Mouse (Mus musculus) forebrain, postnatal 0 days (tissue): Measurements from ENCODE around the gene Ppara. TPM values are rescaled to one million over a fixed set of nuclear protein-coding genes. Genes with fewer than 3 reads are reported as not detected.

Source experiments
- ATAC-seq: fragments of 200-750 bp; cut with Nextera tagmentation; 2 replicates; pipeline ENCODE4 v1.8.0; 2017; ENCODE audit warnings: mild to moderate bottlenecking, moderate library complexity
- DNase-seq: peaks from one replicate; pipeline ENCODE4 v3.0.0-alpha.2; 2015
- H3K27ac ChIP-seq: fragments of 300-500 bp; sonication (generic); 2 replicates; pipeline ENCODE4 v1.5.1; 2014; ENCODE audit warnings: low read depth, mild to moderate bottlenecking, antibody characterized with exemption, low read length, moderate library complexity, mixed read lengths
- H3K27me3 ChIP-seq: fragments of 300-500 bp; sonication (generic); 2 replicates; pipeline ENCODE4 v1.6.1; 2014; ENCODE audit warnings: mild to moderate bottlenecking, low read length, mixed read lengths; ENCODE audit not compliant: insufficient read depth
- H3K36me3 ChIP-seq: fragments of 300-500 bp; sonication (generic); 2 replicates; pipeline ENCODE4 v1.6.1; 2014; ENCODE audit warnings: mild to moderate bottlenecking, moderate library complexity; ENCODE audit not compliant: insufficient read depth
- H3K4me1 ChIP-seq: fragments of 300-500 bp; sonication (generic); 2 replicates; pipeline ENCODE4 v1.6.1; 2014; ENCODE audit warnings: antibody characterized with exemption; ENCODE audit not compliant: insufficient read depth
- H3K4me2 ChIP-seq: fragments of 300-500 bp; sonication (generic); 2 replicates; pipeline ENCODE4 v1.6.1; 2014; ENCODE audit warnings: low read depth, mild to moderate bottlenecking, moderate library complexity
- H3K4me3 ChIP-seq: fragments of 300-500 bp; sonication (generic); 2 replicates; pipeline ENCODE4 v1.5.1; 2014; ENCODE audit warnings: low read depth, low read length, mixed read lengths
- H3K9ac ChIP-seq: fragments of 300-500 bp; sonication (generic); 2 replicates; pipeline ENCODE4 v1.6.1; 2014; ENCODE audit warnings: mild to moderate bottlenecking
- H3K9me3 ChIP-seq: fragments of 300-500 bp; sonication (generic); 2 replicates; pipeline ENCODE4 v1.6.1; 2016; ENCODE audit warnings: low read length
- CTCF ChIP-seq: sonication (generic); IDR thresholded peaks from 2 replicates; pipeline ENCODE4 v1.5.1; 2016; ENCODE audit warnings: antibody characterized with exemption, control low read depth, low read depth
- WGBS: fragments of 180-500 bp; shearing (Covaris S2); extraction: QIAGEN DNeasy Blood & Tissue Kit; methylation state at CpG from one replicate; pipeline ENCODE4 v1.1.7; 2014; 5-methylcytosine and 5-hydroxymethylcytosine counted together
- polyA plus RNA-seq: library from polyadenylated mRNA; unstranded; fragments of >200 nt; fragmentation: Nextera tagmentation; extraction: Ambion mirVana; gene quantifications from 2 replicates; pipeline ENCODE4 v1.2.1, GENCODE M21; 2015
- total RNA-seq: library from RNA; depleted of rRNA; stranded (reverse); fragments of >200 nt; gene quantifications from 2 replicates; pipeline ENCODE4 v1.2.3, GENCODE M21; 2014

The Ppara gene
- total and polyA plus RNA-seq, 2 experiments from 2014 or later: 1.7 to 2.0 TPM

DNA sequence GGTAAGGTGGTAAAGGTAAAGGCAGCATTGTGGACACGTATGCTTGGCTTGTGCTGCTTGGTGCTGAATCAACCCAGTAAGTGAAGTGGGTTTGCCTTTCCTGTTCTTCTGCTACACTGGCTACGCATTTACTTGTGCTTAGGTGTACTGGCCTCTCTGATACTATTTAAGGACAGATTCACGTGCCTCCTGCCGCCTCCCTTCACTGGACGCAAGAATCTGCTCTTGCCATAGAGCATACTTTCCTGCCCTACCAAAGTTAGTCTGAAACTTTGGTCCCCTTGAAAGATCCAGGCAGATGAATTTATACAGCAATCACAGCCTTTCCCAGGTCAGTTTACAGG, 75.7 kb downstream of the Ppara start:
- H3K27me3 ChIP-seq: no peaks in the 10 kb centered on the region
- 0 out of 2 replicates have a peak overlapping the region, but pooled peaks have one; percentile 96 for H3K27ac ChIP-seq
- no peak for TF ChIP-seq CTCF
- DNase-seq (no peak), ATAC-seq (no peak)
- H3K4me2 ChIP-seq: peak overlapping the region; percentile 75
- H3K9ac ChIP-seq: peak overlapping the region; percentile 88; the same call in 1 of the 2 replicates
- peak overlapping the region; percentile 69; the same call in 1 of the 2 replicates for H3K4me3 ChIP-seq
- no peaks in the 10 kb centered on the region for H3K36me3 ChIP-seq
- WGBS: 83% methylated on average over 5 of the region's 5 CpGs
- peaks cover 7% of the 10 kb centered on the region; the same call in 1 of the 2 replicates for H3K4me1 ChIP-seq
- H3K9me3 ChIP-seq: no peaks in the 10 kb centered on the region

DNA sequence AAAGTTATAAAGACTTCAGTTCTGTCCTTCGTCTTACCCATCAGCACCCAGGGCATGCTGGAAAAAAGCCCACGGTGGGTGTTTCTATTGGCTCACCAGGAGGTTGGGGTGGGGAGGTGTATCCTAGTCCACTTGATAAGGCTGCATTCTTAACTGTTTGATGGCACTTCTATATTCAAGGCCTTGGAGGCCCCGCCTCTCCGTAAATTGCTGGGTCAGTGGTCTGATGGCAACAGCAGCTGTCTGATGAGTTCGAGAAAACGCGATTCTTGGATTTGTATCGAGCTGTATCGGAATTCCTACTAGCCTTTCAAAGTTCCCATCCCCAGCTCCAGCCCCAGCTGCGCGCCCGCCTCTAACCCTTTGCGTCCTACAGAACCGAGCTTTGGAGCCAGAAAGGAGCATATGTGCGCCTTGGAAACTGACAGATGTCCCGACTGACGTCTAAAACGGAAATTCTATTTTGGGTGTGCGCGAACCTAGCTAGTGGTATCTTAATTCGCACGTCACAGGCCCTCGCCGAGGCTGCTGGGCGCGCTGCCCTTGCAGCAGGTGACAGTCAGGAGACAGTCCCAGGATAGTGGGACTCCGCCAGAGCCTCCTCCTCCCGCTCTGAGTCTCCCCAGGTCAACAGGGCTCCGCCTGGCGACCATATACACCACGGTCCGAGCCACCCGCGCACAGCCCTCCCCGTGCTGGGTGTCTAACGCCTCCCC, 76.2 kb downstream of the Ppara start:
- Histone ChIP-seq H3K9ac (peak overlapping the region; percentile 88), H3K9me3 (no peaks in the 10 kb centered on the region), H3K4me3 (peak overlapping the region; percentile 69), H3K27me3 (no peaks in the 10 kb centered on the region), H3K27ac (peak overlapping the region; percentile 96), H3K4me2 (peak overlapping the region; percentile 75), H3K36me3 (no peaks in the 10 kb centered on the region), H3K4me1 (peaks cover 7% of the 10 kb centered on the region; the same call in 1 of the 2 replicates)
- TF ChIP-seq CTCF: 0 out of 2 replicates have a peak, but pooled peaks have one; percentile 14
- 6% methylated on average over 36 of the region's 36 CpGs for WGBS
- DNase-seq (peak; percentile 84), ATAC-seq (peak; percentile 76)

DNA sequence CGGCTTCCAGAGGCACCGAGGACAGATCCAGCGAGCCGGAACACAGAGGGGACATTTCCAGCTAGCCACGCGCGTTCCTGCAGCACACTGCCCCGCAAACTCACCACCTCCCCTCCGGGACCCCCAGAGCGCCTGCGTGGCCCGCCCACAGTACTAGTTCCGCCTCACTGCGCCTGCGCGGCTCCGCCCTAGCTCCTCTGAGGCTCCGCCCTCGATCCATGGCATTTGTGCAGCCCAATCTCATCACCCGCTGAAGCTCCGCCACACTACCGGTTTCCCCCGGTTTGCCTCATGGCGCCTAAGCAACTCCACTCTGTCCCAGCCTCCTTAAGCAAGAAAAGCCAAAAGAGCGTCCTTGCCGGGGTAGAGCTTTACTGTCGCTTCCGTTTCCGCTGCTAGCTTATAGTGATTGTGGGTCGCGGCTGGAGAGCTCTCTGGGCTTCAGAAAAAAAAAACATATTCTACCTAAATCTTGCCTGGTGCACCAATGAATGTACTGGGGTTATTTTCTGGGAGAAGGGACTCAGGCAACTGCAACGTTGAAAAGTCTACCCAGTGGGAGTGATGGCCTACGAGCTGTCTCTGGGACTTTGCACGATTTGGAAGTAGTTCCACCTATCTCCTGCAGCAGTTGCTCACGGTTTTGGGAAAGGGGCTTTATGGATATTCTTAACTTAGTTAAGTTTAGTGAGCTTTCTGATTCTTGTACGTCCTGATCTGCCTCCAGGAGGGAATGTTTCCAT, 76.9 kb downstream of the Ppara start, which contains the start of gene Cdpf1:
TSS of gene Cdpf1 (minus strand) at position 163 of the 743 bp plus-strand sequence.
- peak; percentile 24 for TF ChIP-seq CTCF
- 2% methylated on average over 36 of the region's 36 CpGs for WGBS
- peak; percentile 97 for ATAC-seq

DNA sequence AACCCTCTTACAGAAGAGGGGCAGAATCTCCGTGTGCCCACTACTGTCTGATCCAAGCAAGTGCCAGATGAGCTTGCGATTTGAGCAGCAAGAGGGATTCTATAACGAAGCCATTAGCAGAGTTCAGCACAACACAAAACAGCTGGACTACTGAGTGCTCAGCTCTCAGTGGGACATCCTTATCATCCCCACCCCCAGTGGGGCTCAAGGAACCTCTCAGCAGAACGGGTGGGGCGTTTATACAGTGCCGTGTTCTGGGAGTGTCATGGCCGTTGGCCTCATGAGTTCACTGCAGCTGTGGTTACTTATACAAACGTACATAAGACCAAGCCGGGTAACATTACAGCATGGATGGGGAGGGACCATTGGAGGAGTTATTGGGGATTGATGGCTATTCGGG, 78.6 kb downstream of the Ppara start:
- peaks cover 7% of the 10 kb centered on the region; the same call in 1 of the 2 replicates for H3K4me1 ChIP-seq
- no peaks in the 10 kb centered on the region for H3K27me3 ChIP-seq
- H3K4me3 ChIP-seq: no peak overlapping the region
- H3K36me3 ChIP-seq: no peaks in the 10 kb centered on the region
- WGBS: 68% methylated on average over 10 of the region's 10 CpGs
- H3K27ac ChIP-seq: no peak overlapping the region
- TF ChIP-seq CTCF: no peak
- ATAC-seq (no peak), DNase-seq (no peak)
- H3K9me3 ChIP-seq: 0 out of 2 replicates have a peak, but pooled peaks cover 2% of the 10 kb centered on the region
- H3K9ac ChIP-seq: no peak overlapping the region
- H3K4me2 ChIP-seq: no peak overlapping the region

More for the DNA sequence above, 76.9 kb downstream of the Ppara start, which contains the start of gene Cdpf1:
- peaks cover 7% of the 10 kb centered on the region; the same call in 1 of the 2 replicates for H3K4me1 ChIP-seq
- H3K9me3 ChIP-seq: no peaks in the 10 kb centered on the region
- peak within 1 kb of the TSS; percentile 75 for H3K4me2 ChIP-seq
- H3K4me3 ChIP-seq: peak within 1 kb of the TSS; percentile 69
- H3K27ac ChIP-seq: peak within 1 kb of the TSS; percentile 96
- DNase-seq: peak; percentile 100
- H3K36me3 ChIP-seq: no peaks in the 10 kb centered on the region
- H3K9ac ChIP-seq: peak within 1 kb of the TSS; percentile 88
- H3K27me3 ChIP-seq: no peaks in the 10 kb centered on the region

DNA sequence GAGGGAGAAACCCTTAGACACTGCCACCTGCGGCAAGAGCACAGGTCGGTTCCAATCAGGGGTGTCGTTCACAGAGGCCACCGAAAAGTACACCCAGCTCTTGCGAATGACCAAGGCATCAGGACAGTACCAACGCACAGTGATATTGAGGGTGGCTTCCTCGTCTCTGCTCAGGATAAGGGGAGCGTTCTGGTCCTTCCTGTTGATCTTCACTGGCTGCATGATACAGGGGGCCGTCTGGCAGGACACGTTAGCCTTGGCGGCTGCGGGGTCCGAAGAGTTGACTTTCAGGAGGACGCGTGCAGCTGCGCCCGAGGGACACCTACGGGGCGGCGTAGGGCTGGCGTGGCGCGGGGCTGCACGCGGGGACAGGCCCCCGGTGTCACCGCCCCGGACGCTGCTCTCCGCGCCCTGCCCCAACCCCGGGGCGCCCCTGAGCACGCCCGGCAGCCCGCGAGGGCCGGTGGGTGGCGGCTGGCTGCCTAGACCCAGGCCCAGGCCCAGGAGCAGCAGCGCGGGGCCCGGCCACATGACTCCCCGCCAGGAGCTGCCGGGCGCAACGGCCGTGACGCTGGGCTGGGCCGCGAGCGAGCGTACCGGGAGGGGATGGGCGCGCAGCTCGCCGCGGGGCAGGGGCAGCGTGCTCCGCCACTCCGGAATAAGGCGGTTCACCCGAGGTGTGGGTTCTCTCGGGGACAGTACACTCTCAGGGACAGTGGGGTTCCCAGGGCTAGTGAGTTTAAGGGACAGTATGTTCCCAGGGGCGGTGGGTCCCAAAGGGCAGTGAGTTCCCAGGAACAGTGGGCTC, 86.6 kb downstream of the Ppara start, which contains the start of gene Pkdrej:
TSS of gene Pkdrej (minus strand) at position 532 of the 808 bp plus-strand sequence.
- no peak for TF ChIP-seq CTCF
- peak; percentile 90 for ATAC-seq
- peak; percentile 36 for DNase-seq
- H3K36me3 ChIP-seq: no peaks in the 10 kb centered on the region
- no peak within 1 kb of the TSS for H3K27ac ChIP-seq
- peak within 1 kb of the TSS; percentile 83 for H3K4me2 ChIP-seq
- H3K9me3 ChIP-seq: 0 out of 2 replicates have a peak, but pooled peaks cover 5% of the 10 kb centered on the region
- H3K9ac ChIP-seq: peak within 1 kb of the TSS; percentile 57
- H3K4me1 ChIP-seq: no peaks in the 10 kb centered on the region
- peaks cover 6% of the 10 kb centered on the region; the same call in 1 of the 2 replicates for H3K27me3 ChIP-seq
- peak within 1 kb of the TSS; percentile 43 for H3K4me3 ChIP-seq
- 6% methylated on average over 65 of the region's 65 CpGs for WGBS

DNA sequence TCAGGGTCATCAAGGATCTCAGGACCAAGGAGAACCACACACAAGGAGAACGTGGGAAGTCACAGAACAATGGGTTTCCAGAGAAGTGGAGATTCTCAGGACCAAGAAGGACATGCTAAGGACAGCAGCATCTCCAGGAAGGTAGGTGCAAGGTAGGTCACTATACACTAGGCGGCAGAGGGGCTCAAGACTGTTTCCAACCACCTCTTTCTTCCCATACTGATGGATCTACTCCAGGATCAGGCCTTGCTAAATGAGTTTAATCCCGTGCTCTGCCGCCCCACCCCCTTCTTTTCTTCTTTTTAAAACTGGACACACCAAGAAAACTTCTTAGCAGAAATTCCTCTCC, 87.2 kb downstream of the Ppara start:
- H3K9me3 ChIP-seq: 0 out of 2 replicates have a peak, but pooled peaks cover 5% of the 10 kb centered on the region
- H3K4me1 ChIP-seq: no peaks in the 10 kb centered on the region
- H3K36me3 ChIP-seq: no peaks in the 10 kb centered on the region
- ATAC-seq (peak; percentile 45; the same call in 1 of the 2 replicates), DNase-seq (no peak)
- H3K4me2 ChIP-seq: peak overlapping the region; percentile 83
- WGBS: 15% methylated on average over 4 of the region's 4 CpGs
- TF ChIP-seq CTCF: 0 out of 2 replicates have a peak, but pooled peaks have one; percentile 24
- H3K27ac ChIP-seq: no peak overlapping the region
- peak overlapping the region; percentile 43 for H3K4me3 ChIP-seq
- peak overlapping the region; percentile 57 for H3K9ac ChIP-seq
- H3K27me3 ChIP-seq: peaks cover 6% of the 10 kb centered on the region; the same call in 1 of the 2 replicates
